Mouse (Mus musculus): ENCODE data around the gene Tpk1.
"Not testable (repeated sequence)": the region's sequence is repeated elsewhere in the genome, so short reads cannot be mapped to it uniquely, and the experiment has no call there.

Gene Tpk1

DNA sequence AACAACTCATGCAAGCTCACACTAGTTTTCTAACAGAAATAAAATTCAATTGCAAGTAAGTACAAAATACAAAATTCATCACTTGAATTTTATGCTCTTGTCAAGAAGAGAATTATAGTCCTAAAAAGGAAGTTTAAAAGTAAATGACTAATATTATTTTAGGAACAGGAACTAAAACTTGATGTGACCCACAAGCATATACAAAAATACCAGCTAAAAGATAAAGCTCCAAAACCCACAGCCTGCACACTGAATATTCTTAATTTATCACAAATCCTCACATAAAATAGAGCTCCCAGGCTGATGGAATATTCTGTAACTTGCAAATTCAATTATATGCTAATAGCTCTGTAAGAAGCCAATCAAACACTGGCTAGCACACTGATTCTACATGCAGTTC is 25.5 kb downstream of the Tpk1 start:
- DNase-seq (ENCODE audit: extremely low spot score, low spot score) = no peak

DNA sequence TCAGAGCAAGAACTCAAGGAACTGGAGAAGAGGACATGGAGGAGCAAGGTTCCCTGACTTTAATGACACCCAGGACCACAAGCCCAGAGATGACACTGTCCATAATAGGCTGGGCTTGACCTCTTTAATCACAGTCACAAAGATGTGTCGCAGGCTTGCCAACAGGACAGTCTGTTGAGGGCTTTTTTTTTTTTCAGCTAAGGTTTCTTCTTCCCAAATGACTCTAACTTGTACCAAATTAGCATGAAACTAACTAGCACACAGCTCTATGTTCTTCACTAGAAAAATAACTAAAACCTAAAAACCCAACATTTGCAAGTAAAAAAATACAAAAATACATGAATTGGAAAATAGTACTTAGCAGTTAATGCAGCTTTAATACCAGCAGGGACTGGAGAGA is 27.2 kb downstream of the Tpk1 start:
- DNase-seq (ENCODE audit: extremely low spot score, low spot score) = no peak

DNA sequence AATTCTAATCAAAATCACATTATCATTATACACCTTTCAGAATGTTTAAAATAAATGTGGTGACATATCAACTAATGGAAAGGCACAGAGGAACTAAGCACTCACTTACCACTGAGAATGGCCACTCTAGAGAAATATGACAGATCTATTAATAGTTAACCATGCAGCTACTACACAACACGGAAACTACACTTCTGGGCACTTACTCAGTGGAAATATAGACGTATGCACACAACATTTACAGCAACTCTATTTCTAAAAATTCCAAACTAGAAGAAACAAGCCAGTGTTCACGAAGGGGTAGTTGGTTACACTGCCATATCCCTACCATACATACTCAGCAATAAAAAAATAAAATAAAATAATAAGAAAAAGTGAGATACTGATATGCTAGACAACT is 28.0 kb downstream of the Tpk1 start:
- no peak for DNase-seq (ENCODE audit: extremely low spot score, low spot score)

DNA sequence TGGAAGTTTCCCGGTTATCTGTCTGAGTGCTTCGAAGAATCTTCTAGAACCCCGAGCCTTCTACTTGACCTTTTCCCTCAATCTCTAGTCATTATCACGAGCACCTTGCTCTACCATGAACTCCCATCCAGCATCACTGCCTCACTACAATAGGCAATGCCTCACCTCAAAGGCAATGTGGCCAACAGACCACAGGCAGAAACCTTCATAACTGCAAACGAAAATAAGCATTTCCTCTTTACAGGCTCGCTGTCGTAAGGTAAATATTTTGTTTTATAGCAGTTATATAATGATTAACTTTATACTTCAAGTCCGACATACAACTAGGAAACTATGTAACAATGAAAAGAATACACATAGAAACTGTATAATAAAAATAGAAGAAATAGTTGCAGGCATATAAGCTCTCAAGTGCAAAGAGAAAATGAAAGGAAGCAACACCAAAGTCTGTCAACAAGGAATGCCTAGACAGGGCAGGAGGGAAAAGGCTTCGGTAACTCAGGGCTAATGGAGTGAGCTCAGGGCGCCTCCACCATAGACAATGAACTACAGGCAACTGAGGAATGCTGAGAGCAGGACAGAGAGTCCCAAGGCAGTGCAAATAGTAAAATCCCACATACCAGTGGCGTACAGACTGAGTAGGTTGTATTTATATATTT is 29.0 kb downstream of the Tpk1 start:
- no peak for DNase-seq (ENCODE audit: extremely low spot score, low spot score)

DNA sequence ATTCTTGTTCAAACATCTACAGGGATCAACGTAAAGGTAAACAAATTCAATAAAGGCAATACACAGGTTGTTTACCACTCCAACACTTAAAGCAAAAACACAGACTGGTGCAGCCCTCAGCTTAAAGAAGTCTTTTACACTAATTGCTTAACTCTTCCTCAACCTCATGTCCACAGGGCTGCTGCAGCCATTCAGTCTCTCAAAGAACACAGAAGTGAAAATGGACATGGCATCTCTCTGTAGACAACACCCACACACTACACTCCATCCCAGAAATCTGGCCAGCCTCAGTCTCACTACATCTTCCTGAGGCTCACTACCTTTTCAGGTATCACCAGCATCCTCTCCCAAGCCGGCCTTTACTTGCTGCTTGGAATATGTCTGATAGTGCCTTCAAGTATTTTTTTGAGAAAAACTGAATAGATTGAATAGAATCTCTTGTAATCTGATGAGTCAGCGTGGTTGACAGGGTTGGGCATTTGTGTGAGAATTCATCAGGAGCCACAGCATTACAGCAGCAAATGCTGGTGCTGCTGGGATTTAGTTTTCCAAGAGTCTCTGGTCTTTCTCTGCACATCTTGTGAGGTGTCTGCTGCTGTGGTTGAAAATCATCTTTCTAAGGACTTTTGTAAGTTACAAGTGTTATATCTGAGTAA is 32.6 kb downstream of the Tpk1 start:
- DNase-seq (ENCODE audit: extremely low spot score, low spot score) = no peak

DNA sequence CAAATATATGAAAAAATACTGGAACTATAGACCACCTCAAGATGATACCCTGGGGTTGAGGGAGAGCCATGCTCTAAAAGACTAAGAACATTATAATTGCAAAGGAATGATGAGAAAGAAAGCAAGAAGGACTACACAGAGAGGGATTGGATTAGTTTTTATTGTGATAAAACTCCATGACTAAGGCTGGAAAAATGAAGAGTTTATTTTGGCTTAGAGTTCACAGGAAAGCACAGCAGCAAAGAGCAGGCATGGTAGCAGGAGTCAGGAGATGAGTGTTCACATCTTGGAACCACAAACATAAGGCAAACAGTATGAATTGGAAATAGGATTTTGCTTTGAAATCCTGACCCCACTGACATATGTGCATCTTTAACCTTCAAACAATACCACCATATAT is 33.2 kb downstream of the Tpk1 start:
- DNase-seq (ENCODE audit: extremely low spot score, low spot score) = no peak

DNA sequence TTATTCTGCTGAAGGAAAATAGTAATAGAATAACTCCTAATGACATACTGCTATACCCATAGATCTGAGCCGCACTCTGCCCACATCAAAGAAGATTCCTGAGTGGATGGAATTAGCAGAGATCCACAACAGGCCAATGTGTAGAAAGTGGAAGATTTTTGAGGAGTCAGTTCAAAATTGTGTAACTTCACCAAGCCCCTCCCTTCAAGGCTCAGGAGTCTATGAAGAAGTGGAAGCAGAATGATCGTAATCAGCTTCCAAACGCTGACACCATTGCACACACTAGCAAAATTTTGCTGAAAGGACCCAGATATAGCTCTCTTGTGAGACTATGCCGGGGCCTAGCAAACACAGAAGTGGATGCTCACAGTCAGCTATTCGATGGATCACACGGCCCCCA is 42.6 kb downstream of the Tpk1 start:
- DNase-seq (ENCODE audit: extremely low spot score, low spot score) = not testable (repeated sequence)

DNA sequence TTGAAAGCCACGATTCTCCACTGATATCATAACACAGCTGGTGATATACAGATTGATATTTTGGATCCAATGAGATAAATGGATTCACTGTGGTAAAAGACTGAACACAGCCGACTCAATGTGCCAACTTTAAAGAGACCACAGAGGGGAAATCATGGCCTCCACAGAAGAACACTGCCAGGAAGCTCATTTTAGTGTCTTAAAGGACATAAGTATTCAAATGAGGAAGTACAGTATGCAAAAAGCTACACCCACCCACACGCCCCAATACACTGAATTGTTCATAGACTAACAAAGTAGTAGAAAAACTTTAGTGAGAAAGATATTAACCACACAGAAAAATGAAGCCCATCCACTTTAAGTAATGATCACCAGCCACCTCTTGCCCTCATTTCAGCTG is 46.8 kb downstream of the Tpk1 start:
- DNase-seq (ENCODE audit: extremely low spot score, low spot score) = no peak

DNA sequence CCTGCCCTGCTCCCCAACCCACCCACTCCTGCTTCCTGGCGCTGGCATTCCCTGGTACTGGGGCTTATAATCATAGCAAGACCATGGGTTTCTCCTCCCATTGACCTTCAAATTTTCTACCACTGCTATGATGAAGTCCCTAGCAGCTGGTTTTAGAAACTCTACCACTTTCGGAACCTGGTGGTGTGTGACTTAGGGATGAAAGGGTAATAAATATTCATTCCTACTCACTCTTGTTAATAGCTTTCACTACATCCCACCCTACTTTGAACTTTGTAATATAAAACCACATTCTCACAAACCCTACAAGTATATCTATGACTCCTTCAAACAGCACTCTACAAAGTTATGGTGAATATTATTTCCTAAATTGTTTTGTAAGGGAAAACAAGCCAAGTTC is 54.3 kb downstream of the Tpk1 start:
- no peak for DNase-seq (ENCODE audit: extremely low spot score, low spot score)

DNA sequence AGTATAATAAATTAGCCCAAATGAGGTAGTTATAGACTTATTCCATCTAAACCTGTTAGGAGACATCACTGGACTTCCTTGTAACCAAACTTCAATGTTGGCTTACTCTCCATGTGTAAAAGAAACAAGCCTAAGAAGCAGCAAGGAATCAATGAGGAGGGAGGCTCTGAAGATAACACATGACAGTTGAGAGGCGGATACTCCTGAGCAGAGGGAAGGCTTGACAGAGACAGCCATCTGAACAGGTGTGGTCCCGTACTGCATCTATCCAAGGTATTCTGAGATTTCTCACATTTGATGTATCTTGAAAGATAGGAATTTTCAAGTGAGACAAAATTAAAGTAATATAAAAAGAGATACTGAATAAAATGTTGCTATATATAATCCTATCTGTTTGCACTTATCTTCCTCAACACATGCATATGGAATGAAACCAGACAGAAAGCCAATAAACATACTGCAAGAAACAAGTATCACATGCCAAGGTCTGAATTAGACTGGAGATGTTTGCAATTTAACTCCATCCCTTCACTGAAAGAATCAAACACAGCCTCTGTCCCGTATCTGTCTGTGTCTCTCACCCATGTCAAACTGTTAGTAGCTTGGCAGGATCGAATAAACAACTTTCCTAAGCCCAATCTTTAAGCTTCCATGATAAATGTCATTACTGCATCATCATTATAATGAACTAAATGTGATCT is 75.1 kb downstream of the Tpk1 start:
- DNase-seq (ENCODE audit: extremely low spot score, low spot score) = no peak

DNA sequence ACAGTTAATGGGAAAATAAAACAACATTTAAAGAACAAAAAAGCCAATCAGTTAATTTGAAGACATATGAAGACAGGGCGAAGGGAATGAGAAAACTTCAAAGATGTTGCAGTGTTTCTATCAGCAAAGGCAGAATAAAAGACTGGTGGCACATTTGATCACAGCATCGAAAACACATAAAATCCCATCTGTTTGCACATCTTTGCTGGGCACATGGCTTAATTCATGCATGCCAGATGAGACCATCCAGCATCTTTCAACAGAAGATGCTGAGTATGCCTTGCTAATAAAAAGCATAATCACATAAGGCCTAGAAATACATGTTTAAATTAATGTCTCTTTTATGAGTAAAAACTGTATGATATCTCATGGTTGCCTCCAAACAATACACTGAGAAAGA is 80.8 kb downstream of the Tpk1 start:
- DNase-seq (ENCODE audit: extremely low spot score, low spot score) = no peak

DNA sequence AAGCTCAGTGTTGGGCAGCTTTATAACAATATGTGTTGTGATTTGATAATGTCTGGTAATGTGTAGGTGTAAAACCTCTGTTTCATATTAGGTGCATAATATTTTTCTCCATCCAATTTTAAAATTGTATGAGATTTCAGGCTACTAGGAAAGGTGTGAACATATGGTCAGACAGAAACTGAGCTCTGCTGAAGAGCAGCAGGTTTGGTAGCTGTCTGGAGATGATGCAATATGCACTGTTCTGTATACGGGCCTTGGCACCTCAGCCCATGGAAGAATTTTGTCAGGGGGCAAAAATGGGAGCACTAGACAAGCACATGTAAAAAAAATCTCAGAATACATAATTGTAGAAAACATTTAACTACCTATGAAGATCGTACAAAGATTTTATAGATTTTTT is 84.3 kb downstream of the Tpk1 start:
- DNase-seq (ENCODE audit: extremely low spot score, low spot score) = no peak

DNA sequence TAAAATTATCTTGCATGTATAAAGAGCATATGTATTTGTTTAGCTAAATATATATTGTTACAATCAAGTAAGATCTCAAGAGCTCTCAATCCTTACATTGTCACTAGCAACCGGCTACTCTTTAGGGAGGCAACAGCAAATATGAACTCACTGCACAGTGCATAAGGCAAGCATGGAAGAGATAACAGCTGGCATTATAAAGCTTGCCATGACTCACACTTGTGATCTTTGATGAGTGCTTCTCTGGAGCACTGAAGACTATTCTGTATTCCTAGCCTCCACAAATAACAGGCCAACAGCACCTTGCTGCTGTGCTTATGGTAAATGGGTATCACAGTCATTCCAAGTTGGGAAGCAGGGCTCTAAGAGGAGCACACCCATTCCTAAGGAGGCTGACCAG is 98.2 kb downstream of the Tpk1 start:
- no peak for DNase-seq (ENCODE audit: extremely low spot score, low spot score)

DNA sequence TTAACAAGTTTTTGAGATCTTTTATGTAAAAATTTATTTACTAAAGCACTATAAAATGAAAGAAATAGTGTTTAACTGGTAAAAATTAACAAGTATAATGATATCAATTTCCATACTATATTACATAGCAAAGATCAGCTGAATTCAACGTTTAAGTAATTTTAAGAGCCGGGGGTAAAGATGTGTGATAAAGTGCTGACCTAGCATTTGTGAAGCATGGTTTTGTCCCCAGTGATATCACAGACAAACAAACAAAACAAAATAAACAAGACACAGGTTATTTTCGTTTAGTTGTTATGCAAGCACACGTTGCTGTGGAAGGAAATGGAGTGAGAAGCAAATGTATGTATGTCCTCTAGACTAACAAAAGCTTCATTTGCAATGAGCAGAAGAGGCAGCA is 103.6 kb downstream of the Tpk1 start:
- no peak for DNase-seq (ENCODE audit: extremely low spot score, low spot score)

DNA sequence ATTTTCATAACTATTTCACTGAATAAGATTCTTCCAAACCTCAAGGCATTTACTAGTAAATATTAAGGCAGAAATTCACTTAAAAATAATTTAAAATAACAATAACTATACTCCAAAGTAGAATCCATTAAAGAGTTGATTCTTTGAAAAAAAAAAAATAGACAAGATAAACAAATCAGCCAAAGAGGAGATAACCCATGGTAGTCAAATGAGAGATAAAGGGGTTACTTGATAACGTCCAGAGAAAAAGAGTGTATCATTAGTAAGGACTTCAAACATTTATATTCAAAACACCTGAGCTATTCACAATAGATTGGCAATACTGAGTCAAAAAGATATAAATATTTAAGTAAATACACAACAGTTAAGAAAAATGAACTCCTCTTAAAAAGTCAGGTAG is 114.7 kb downstream of the Tpk1 start:
- no peak for DNase-seq (ENCODE audit: extremely low spot score, low spot score)

DNA sequence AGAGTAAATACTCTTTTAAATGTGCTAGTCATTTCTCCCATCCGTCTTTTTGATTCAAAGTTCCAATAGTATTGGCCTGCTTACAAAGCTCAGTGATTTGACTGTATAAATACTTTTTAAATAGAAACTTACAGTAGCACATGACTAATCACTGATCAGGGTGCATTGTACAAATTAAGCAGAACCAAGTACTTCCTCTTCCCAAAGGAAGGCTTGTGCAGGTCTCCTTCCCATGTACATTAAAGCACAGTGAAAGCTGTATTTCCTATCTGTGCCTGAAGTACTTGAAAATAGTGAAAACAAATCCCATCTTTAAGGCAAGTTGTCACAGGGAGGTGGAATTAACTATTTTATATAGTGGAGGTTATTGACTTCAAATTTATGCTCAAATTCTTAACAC is 119.5 kb downstream of the Tpk1 start:
- DNase-seq (ENCODE audit: extremely low spot score, low spot score) = no peak

DNA sequence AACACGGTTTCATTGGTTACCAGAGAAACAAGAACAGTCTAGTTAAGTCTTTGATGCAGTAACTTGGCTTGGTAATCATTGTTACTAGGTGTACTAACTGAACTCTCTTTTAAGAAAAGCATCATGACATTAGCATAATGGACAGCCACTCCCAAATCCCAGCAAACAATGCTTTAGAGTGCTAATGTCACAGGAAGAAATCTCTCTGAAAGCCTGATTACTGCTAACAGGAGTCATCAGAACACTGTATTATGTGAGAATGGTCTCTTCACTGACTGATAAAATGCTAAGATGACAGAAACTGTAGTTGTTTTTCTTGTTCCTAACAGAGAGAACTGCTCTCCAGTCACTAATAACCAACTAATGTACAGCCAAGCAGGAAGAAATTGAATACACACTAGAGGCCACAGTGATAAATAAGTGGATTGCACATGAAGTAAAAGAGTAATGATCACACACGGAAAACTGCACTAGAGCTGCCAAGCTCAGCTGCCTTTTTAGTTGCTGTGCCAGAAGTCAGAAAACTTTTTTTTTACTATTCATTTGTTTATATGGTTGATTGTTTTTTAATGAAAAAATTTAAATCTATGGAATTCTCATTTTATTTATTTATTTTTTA is 128.7 kb downstream of the Tpk1 start:
- DNase-seq (ENCODE audit: extremely low spot score, low spot score) = no peak

DNA sequence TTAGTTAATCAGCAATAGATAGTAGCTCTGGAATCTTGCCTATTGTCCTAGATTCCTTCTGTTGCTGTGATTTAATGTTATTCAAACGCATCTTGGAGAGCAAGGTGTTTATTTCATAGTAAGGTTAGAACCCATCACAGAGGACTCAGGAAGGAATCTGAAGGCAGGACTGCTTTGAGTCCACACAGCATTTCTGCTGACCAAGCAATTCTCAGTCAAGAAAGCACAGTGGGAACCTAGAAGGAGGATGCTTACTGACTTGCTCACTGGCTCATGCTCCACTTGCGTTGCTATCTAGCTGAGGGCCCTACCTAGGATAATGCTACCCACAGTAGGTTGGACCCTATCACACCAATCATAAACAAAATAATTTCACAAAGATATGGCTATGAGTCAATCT is 130.6 kb downstream of the Tpk1 start:
- no peak for DNase-seq (ENCODE audit: extremely low spot score, low spot score)

DNA sequence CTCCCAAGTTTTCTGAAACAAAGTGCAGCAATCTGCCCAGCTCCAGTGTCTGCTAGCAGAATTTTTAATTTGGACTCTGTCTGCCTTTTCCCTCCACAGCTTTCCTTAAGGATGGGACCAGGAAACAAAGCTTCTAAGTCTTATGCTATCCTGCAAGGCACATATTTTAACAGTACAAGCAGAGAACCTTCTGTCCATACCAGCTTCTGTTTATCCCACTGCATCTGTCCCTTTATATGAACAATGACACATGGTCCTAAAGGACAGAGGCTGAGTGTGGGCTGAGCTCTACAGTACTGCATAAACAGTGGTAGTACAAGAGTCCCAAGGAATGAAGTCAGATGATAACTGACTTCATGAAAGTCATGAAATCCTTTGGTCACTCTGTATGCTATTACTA is 132.8 kb downstream of the Tpk1 start:
- no peak for DNase-seq (ENCODE audit: extremely low spot score, low spot score)

DNA sequence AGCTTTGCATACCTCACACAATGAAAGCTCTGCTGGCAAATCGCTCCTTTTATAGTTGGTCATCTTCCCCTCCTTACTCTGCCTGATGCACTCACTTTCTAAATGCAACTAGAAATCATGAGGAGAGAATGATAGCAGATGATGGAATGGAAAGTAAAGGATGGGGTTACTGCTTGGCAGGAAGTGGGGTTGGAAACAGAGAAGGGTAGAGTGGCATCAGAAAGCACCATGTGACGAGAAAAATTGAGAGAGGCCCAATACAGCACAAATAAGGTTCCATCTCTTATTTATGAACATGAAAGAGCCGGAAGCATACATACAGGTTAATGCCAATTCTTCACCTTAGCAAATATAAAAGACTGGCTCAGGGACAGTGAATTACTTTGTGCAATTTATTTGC is 133.3 kb downstream of the Tpk1 start:
- no peak for DNase-seq (ENCODE audit: extremely low spot score, low spot score)

DNA sequence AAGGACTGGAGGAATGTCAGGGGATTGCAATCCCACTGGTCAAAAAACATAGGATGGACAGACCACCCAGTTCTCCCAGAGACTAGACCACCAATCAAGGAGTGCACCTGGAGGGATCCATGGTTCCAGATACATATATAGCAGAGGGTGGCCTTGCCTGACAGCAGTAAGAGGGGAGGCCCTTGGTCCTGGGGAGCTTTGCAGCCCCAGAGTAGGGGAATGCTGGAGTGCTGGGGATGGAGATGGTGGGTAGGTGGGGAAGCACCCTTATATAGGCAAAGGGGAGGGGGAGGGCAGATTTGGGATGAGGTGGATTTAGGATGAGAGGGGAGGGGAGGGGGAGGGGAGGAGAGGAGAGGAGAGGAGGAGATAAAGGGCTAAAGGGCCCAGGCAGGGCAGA is 134.1 kb downstream of the Tpk1 start:
- no peak for DNase-seq (ENCODE audit: extremely low spot score, low spot score)

DNA sequence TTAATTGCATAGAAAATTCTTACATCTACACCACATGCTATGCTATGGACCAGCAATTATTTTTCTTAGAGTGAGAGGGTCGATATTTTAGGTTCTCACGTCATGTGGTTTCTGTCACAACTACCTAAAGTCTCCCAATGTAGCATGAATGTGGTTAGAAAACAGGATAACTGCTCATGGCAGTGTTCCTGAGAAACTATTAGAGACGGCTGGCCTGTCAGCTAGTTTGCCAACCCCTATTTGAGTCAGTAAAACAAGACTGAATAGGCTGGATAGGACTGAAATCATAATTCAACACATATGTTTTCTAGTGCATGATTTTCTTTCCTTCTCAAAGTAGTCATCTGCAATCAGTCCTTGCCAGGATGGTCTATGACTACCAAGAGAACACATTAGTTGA is 137.1 kb downstream of the Tpk1 start:
- no peak for DNase-seq (ENCODE audit: extremely low spot score, low spot score)

DNA sequence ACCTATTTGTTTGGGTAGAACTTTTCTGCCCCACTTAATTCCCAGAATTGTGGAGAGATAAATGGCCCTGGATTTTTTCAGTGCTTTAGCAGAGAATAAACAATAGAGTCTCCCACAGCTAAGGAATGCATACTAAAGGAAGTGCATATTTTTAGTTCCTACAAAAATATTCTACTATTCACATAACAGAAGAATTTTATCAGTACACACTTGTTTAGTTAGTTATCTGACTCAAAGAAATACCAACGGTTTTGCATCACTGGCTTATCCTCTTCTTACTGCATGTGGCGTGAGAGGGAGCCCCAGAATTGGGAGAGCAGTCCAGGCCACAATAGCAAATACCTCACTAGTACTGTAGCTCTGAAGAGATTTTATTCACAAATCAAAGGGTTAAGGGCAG is 141.1 kb downstream of the Tpk1 start:
- DNase-seq (ENCODE audit: extremely low spot score, low spot score) = no peak
